Mouse (Mus musculus) left cerebral cortex, adult 11 months (tissue): ENCODE measurements around the gene Gtdc1.

Experiments
- DNase-seq: peaks from one replicate; pipeline ENCODE4 v3.0.0; 2022; ENCODE audit warnings: low spot score

Gtdc1 gene

GRCm38 (mm10) chr2:44923056-44923883, 4.2 kb downstream of the Gtdc1 start:
- no peak for DNase-seq

GRCm38 (mm10) chr2:44922500-44922899, 5.0 kb downstream of the Gtdc1 start:
- no peak for DNase-seq

GRCm38 (mm10) chr2:44920471-44920870, 7.0 kb downstream of the Gtdc1 start:
- DNase-seq: no peak

- DNase-seq: no peak
Observed at GRCm38 (mm10) chr2:44919326-44919725, 8.1 kb downstream of the Gtdc1 start.

- DNase-seq: no peak
Observed at GRCm38 (mm10) chr2:44918737-44919136, 8.7 kb downstream of the Gtdc1 start.

- DNase-seq: no peak
Observed at GRCm38 (mm10) chr2:44916286-44916685, 11.2 kb downstream of the Gtdc1 start.

- no peak for DNase-seq
Observed at GRCm38 (mm10) chr2:44897801-44898200, 29.7 kb downstream of the Gtdc1 start.

GRCm38 (mm10) chr2:44873718-44874117, 53.7 kb downstream of the Gtdc1 start:
- no peak for DNase-seq

GRCm38 (mm10) chr2:44864726-44865125, 62.7 kb downstream of the Gtdc1 start:
- no peak for DNase-seq

- DNase-seq: no peak
Observed at GRCm38 (mm10) chr2:44854475-44854874, 73.0 kb downstream of the Gtdc1 start.

- no peak for DNase-seq
Observed at GRCm38 (mm10) chr2:44849666-44850065, 77.8 kb downstream of the Gtdc1 start.

GRCm38 (mm10) chr2:44848156-44848555, 79.3 kb downstream of the Gtdc1 start:
- no peak for DNase-seq

- no peak for DNase-seq
Observed at GRCm38 (mm10) chr2:44845424-44845823, 82.0 kb downstream of the Gtdc1 start.

- no peak for DNase-seq
Observed at GRCm38 (mm10) chr2:44829753-44830152, 97.7 kb downstream of the Gtdc1 start.

GRCm38 (mm10) chr2:44829346-44829745, 98.1 kb downstream of the Gtdc1 start:
- DNase-seq: no peak

- no peak for DNase-seq
Observed at GRCm38 (mm10) chr2:44826609-44827008, 100.8 kb downstream of the Gtdc1 start.

- no peak for DNase-seq
Observed at GRCm38 (mm10) chr2:44817787-44818186, 109.7 kb downstream of the Gtdc1 start.

- DNase-seq: no peak
Observed at GRCm38 (mm10) chr2:44813729-44814128, 113.7 kb downstream of the Gtdc1 start.

GRCm38 (mm10) chr2:44804497-44804896, 123.0 kb downstream of the Gtdc1 start:
- no peak for DNase-seq

GRCm38 (mm10) chr2:44801361-44801760, 126.1 kb downstream of the Gtdc1 start:
- DNase-seq: no peak

GRCm38 (mm10) chr2:44791840-44792239, 135.6 kb downstream of the Gtdc1 start:
- DNase-seq: no peak

GRCm38 (mm10) chr2:44791134-44791533, 136.3 kb downstream of the Gtdc1 start:
- DNase-seq: no peak

- no peak for DNase-seq
Observed at GRCm38 (mm10) chr2:44782746-44783145, 144.7 kb downstream of the Gtdc1 start.

- no peak for DNase-seq
Observed at GRCm38 (mm10) chr2:44780961-44781360, 146.5 kb downstream of the Gtdc1 start.
